Mouse (Mus musculus): ENCODE results near the gene Tnfaip6.

Tnfaip6 gene

DNA sequence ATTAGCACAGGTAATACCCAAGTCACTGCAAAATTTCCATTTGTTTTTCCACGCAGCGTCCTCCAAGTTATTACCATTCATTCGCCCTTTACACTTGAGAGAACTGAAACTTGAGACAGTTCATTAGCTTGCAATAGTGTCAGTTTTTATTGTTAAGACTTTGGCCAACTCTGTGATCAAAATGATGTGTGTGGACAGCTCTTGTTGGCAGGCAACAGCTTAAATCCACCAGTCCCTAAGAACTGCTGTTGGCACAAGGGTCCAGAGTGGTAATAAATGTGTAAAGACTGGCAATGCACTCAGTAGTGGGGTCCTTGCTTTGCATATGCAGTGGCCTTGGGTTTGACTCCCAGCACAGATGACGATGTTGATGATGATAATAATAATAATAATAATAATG, 14.5 kb downstream of the Tnfaip6 start:
- no peak for DNase-seq (ENCODE audit: low read depth, low spot score)

DNA sequence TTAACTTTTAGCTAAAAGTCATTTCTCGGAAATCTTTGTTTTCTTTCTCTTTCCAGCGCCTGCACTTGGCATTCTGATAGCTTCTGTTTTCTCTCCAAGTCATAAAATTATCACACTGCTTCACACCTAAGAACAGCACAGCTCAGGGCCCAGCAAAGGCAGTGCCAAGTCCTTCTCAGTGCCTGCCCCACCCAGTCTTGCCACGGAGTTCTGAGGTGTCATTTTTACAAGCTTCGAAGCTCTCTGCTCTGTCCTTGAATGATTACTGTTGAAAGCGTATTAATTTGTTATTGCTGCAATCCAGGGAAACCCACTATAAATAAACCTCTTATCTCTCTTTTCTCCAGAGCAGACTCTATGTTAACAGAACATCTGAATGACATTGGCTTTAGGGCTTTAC, 15.7 kb downstream of the Tnfaip6 start:
- DNase-seq (ENCODE audit: low read depth, low spot score): no peak

DNA sequence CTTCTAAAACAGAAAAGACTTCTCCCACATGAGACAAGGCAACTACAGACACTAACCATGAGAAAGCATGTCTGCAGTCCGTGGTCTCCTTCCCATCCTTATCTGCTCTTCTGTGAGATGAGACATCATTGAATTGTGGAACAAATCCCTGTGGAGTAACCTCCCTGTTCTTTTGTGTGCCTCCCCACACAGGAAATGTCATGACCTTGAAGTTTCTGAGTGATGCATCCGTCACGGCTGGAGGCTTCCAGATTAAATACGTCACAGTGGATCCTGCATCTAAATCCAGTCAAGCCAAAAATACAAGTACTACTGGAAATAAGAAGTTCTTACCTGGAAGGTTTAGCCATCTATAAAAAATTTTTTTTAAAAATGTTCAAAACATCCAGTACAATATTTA, 17.8 kb downstream of the Tnfaip6 start:
- no peak for DNase-seq (ENCODE audit: low read depth, low spot score)

DNA sequence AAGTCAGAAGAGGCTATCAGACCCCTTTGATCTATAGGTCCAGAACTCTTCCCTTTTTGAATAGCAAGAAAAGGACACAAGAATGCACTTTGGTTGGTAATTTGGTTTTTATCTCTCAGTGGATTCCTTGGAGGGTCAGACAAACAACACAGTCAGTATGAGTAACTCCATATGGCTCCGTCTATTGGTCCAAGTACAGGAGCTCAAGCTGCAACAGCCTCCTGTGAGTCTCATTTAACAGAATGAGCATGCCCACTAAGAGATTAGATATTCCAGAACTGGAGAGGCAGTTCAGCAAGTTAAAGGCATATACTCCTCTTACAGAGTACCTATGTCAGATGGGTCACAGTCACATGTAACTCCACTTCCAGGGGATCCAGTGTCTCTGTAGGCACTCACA, 19.3 kb downstream of the Tnfaip6 start:
- no peak for DNase-seq (ENCODE audit: low read depth, low spot score)

DNA sequence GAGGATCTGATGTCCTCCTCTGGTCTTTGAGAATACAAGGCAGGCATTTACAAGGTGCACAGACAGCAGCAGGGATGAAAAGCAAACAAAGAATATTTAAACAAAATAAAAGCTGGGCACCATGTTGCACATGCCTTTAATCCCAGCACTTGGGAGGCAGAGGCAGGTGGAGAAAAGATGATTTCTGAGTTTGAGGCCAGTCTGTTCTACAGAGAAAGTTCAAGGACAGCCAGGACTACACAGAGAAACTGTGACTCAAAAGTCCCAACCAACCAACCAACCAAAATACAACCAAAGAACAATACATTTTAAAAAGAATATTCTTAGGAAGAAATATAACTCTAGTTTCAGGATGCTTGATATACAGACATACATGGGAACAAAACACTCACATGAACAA, 19.9 kb downstream of the Tnfaip6 start:
- no peak for DNase-seq (ENCODE audit: low read depth, low spot score)

DNA sequence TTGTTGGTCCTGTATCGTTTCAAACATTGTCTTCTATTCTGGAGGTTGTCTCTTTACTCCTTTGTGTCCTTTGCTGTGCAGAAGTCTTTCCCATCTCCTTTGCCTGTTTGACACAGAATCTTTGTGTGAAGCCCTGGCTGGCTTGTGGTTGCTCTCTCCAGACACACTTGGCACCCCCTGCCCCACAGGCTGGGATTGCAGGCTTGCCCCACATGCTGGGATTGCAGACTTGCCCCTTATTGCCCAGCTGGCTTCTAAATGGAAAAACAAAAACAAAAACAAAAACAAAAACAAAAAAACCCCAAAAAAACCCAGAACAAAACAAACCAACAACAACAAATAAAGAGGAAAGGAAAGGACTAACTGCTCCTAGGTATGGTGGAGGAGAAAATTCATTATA, 30.8 kb downstream of the Tnfaip6 start:
- DNase-seq (ENCODE audit: low read depth, low spot score): no peak

DNA sequence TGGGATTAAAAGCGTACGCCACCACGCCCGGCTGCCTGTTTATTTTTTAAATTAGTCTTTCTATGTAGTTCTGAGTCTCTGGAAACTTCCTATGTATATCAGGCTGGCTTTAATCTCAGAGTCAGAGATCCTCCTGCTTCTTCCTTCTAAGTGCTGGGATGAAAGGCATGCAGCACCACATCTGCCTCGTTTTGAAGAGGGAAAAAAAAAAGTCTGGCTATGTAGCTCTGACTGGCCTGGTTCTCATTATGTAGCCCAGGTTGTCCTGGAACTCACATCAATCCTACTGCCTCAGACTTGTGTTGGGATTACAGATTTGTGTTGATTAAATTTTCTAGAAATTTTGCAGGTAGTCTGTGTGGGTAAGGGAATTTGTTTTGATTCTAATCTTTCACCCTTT, 33.0 kb downstream of the Tnfaip6 start:
- DNase-seq (ENCODE audit: low read depth, low spot score): no peak

DNA sequence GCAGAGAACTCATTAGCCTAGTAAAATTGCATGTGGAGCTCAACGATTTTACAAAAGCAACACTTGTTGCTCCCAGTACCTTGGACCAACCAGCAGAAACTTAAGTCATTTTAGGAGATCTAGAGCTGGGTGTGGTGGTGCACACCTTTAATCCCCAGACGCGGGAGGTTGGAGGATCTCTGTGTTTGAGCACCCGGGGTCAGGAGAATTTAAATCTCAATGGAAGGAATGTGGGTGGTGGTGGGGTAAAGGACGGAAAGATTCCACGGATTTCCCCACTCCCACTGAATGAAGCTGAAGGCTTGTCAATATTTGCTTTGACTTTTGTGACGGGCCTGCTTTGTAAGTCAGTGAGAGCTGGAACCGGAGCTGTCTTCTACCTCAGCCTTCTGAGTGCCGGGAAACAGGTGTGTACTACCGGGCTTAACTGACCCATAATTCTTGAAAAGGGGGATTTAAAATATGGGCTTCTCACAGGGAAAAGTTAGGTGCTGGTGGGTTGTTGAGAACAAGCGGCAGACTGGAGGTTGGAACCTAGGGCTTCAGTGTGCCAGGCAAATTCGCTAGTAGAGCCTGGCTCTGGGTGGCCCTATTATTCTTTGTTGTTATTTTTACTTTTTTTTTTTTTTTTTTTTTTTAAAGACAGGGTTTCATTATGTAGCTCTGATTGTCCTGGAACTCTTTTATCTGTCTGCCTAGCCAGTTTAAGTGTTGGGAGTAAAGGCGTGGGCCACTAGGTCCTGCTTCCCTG, 33.6 kb downstream of the Tnfaip6 start:
- no peak for DNase-seq (ENCODE audit: low read depth, low spot score)

DNA sequence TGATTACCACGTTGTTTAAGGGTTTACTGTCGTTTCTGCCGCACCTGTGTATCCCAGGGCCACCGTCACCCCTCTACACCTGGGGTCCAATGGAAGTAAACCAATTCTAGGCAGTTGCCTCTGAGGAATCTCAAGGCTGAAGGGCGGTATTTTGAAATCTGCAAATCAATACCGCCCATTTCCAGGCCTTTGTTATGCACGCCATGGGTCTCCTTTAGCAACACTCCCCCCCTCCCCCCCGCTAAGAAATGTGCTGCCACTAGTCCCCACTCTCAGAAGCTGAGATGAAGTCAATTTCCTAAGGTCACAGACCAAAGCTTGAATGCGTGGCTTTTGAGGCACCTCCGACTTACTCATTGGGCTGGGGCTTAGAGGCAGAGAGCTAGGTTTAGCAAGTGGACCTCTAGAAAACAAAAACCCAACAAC, 34.3 kb downstream of the Tnfaip6 start:
- no peak for DNase-seq (ENCODE audit: low read depth, low spot score)

DNA sequence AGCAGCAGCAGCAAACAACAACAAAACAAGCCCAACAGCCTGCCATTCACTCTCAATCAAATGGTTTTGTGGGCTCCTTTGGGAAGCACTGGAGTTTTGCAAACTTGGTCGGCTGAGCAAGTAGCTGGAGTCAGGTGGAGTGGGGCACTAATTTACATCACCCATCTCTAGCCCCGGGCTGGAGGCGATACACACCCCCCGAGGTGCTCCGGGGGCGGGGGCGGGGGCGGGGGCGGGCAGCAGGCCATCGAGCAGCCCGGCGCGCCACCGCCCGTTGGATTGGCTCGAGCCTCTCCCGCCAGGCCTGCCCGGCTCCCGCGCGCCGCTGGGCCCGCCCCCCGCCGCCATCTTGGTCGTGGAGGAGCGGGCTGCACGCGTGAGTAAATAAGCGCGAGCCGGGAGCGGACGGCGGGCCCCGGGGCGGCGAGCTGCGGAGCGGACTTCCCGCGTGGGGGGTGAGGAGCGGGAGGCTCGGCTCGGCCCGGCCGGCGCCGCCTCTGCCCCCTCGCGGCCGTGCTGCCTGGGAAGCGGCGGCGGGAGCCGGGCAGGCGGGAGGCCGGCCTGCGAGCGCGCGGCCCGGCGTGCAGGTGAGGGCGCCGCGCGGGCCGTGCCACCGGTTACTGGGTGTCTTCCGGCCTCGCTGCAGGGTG, 34.8 kb downstream of the Tnfaip6 start, which contains the start of gene Rif1:
Rif1 (plus strand) TSS at position 342 of the 650 bp plus-strand sequence.
- peak; percentile 61 for DNase-seq (ENCODE audit: low read depth, low spot score)

DNA sequence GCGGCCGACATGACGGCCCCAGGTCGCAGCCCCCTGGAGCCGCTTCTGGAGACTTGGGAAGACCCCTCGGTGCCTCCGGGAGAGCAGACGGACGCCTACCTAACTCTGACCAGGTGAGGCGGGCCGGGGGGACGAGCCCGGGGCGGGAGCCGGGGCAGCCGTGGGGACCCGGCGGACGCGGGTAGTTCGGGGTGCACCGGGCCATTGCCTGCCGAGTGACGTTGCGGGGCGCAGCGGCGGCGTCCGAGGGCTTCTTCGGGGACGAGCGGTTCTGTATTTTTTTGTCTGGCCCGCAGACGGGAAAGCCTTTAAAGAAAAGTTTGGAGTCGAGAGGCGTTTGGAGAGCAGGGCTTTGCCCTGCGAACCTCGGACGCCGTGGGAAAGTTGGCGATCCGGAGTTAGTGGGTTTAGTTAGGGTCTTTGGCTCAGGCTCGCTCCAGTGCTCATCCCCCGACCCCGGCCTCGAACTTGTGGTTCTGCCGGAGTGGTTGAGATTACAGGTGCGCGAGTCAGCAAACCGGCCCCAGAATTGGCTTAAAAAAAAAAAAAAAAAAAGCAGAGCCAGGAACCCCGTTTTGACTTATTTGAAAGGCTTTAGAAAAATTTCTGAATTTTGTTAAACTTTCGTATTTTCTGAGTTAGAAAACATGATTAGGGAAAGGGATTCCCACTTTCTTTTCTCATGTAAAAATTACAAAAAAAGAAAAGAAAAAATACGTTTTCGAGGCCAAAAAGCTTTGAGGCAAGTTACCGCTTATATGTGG, 35.5 kb downstream of the Tnfaip6 start:
- DNase-seq (ENCODE audit: low read depth, low spot score): no peak

DNA sequence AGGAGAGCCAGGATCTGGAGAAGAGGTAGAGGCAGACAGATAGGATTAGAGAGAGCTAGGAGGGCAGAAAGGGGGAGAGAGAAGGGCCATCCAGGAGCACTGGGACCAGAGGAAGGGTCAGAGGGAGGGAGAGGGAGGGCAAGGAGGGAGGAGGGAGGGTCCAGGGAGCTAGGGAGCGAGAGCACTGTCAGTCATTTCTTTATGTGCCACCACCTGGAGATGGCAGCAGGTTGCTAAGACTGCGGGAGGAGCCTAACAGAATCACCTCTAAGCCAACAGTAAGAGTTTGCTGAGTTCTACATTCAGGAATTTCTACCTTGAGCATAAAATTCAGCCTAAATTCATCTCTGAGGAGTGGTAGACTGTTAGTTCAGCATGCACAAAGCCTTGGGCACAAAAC, 40.9 kb downstream of the Tnfaip6 start:
- no peak for DNase-seq (ENCODE audit: low read depth, low spot score)

DNA sequence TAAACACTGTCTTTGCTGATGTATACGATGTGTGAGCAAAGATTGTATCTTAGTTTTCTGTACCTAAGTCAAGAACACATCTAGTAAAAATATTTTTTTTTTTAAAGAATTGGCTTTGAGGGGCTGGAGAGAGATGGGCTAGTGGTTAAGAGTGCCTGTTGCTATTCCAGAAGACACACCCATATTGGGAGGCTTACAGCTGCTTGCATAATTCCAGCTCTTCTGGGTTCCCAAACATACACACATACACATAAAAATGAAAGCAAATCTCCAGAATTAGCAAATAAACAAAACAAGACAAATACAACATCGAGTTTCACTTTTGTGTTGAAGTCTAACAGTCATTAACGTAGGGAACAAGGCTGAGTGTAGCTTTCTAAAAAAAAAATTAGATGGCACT, 46.2 kb downstream of the Tnfaip6 start:
- no peak for DNase-seq (ENCODE audit: low read depth, low spot score)

DNA sequence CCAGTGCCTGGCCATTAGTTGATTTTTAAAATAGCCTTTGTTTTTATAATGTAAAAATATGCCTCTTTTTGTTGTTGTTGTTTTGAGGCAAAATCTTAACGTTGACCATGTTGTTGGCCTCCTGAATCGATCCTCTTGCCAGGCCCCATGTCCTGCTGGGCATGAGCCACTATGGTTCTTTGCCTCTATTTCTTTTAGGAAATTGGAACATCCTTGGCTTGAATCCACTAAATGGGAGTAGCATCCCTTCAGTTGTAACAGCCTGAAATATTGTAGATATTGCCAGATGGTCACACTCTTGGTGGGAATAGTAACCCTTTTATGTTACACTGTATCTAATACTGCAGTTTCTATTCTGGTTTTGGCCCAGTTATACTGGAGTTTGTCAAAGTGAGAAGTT, 46.8 kb downstream of the Tnfaip6 start:
- no peak for DNase-seq (ENCODE audit: low read depth, low spot score)

All from retina, adult 2 months (tissue).